Mouse (Mus musculus): ENCODE measurements at regions not wholly inside any gene's neighbourhood (a gene's known extent, or its start where the extent isn't known, plus 50 kb on each side); places are given as distances from the start of the nearest gene placed in this dataset.

GRCm38 (mm10) chr9:120233011-120233410 lies 68.3 kb upstream of the Myrip start:
- intact Hi-C loops (cut with DNase I) = no loop called here

DNA sequence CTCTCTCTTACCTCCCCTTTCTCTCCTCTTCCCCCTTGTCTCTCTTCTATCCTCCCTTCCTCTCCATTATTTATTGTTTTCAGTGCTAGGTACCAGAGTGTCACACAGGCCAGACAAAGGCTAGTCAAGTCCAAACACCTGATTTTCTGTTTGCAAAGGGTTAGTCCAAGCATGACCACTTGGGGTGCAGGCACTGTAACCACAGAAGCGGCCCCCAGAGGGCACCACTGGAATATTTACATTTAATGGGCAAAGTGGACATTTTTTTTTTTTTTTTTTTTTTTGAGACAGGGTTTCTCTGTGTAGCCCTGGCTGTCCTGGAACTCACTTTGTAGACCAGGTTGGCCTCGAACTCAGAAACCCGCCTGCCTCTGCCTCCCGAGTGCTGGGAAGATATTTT lies 66.3 kb upstream of the Myrip start:
- intact Hi-C loops (cut with DNase I) = loop anchor here (5.0 kb wide), 1 partner anchor 142 kb away; no protein-coding TSS in a partner anchor

GRCm38 (mm10) chr9:120245444-120245843 lies 55.9 kb upstream of the Myrip start:
- intact Hi-C loops (cut with DNase I) = no loop called here

DNA sequence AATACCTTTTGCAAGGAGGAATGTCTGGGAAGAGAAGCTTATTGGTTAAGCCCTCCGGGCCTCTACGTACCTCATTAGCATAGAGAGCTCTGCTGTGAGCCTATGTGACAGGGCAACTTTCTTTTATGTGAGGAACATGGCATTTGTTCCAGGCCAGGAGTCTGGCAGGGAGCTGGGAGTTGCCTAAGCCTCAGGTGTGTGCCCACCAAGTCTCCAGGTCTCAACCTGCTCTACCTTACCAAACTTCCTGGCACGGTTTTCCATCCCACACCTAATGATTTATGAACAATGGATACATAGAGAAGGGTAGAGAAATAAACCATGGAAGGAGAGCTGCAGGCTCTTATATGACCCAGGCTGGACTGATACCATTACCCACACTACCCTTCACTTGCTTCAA lies 52.6 kb upstream of the Myrip start:
- intact Hi-C loops (cut with DNase I) = no loop called here
